Mouse (Mus musculus) thymus, adult 2 months (tissue): ENCODE data around the gene Cachd1.

Experiments used
- CTCF ChIP-seq: fragments of 200-500 bp; IDR thresholded peaks from 2 replicates; pipeline ENCODE4 v1.5.1; 2012; ENCODE audit warnings: mild to moderate bottlenecking, control low read depth, low read length, moderate library complexity, borderline replicate concordance; ENCODE audit not compliant: control insufficient read depth, poor library complexity, insufficient read depth; ENCODE audit errors: extremely low read depth
- POLR2A ChIP-seq: fragments of 200-500 bp; IDR thresholded peaks from 2 replicates; pipeline ENCODE4 v1.6.1; 2012; ENCODE audit warnings: mild to moderate bottlenecking, low read length, control low read depth, moderate library complexity; ENCODE audit not compliant: control insufficient read depth, poor library complexity, insufficient read depth; ENCODE audit errors: extremely low read depth

GRCm38 (mm10) chr4:100909694-100910340 lies 133.3 kb downstream of the Cachd1 start:
- TF ChIP-seq CTCF, result no peak
- TF ChIP-seq POLR2A, result no peak
